Mouse (Mus musculus) heart, postnatal 0 days (tissue): ENCODE data around the gene Tmem132a.

ENCODE experiments used
- CTCF ChIP-seq: IDR thresholded peaks from 2 replicates; pipeline ENCODE4 v1.5.1; 2016; ENCODE audit warnings: antibody characterized with exemption, control low read depth, low read depth
- EP300 ChIP-seq: IDR thresholded peaks from 2 replicates; pipeline ENCODE4 v1.6.1; 2016; ENCODE audit warnings: antibody characterized with exemption, low read depth

- no peak for TF ChIP-seq CTCF
- TF ChIP-seq EP300, result no peak
These were observed 22.2 kb downstream of the Tmem132a start for GRCm38 (mm10) chr19:10847311-10848087.
